Mouse (Mus musculus): ENCODE data around the gene Dnaaf5. TPM values are rescaled to one million over a fixed set of nuclear protein-coding genes. Genes with fewer than 3 reads are reported as not detected.

The Dnaaf5 gene
- polyA plus RNA-seq, 1 experiment from 2014 or later = 7.0 TPM

- H3K9me3 ChIP-seq = no peaks in the 10 kb centered on the region
- 78% methylated on average over 4 of the region's 4 CpGs for WGBS
- H3K27me3 ChIP-seq (replicated peaks) = no peaks in the 10 kb centered on the region
- no peak overlapping the region for H3K9ac ChIP-seq
- no peaks in the 10 kb centered on the region for H3K4me1 ChIP-seq (replicated peaks)
- H3K27ac ChIP-seq = no peak overlapping the region
- H3K4me3 ChIP-seq (replicated peaks) = no peak overlapping the region
- ATAC-seq = no peak
- H3K4me2 ChIP-seq (replicated peaks) = no peak overlapping the region
- H3K36me3 ChIP-seq = peaks cover 15% of the 10 kb centered on the region
These were observed 70.0 kb downstream of the Dnaaf5 start for GRCm38 (mm10) chr5:139220006-139220515.

GRCm38 (mm10) chr5:139220610-139221009 is 70.6 kb downstream of the Dnaaf5 start:
- Histone ChIP-seq H3K27me3 (replicated peaks) (no peaks in the 10 kb centered on the region), H3K9me3 (no peaks in the 10 kb centered on the region), H3K4me2 (replicated peaks) (no peak overlapping the region), H3K9ac (no peak overlapping the region), H3K4me1 (replicated peaks) (no peaks in the 10 kb centered on the region), H3K27ac (no peak overlapping the region), H3K4me3 (replicated peaks) (no peak overlapping the region), H3K36me3 (peaks cover 18% of the 10 kb centered on the region)
- no peak for ATAC-seq
- WGBS = 83% methylated on average over 4 of the region's 4 CpGs

GRCm38 (mm10) chr5:139223331-139223730 is 73.3 kb downstream of the Dnaaf5 start:
- Histone ChIP-seq H3K27ac (no peak overlapping the region), H3K27me3 (replicated peaks) (no peaks in the 10 kb centered on the region), H3K36me3 (peaks cover 37% of the 10 kb centered on the region), H3K4me1 (replicated peaks) (no peaks in the 10 kb centered on the region), H3K4me3 (replicated peaks) (no peak overlapping the region), H3K9me3 (no peaks in the 10 kb centered on the region), H3K9ac (no peak overlapping the region), H3K4me2 (replicated peaks) (no peak overlapping the region)
- no peak for ATAC-seq
- WGBS = 92% methylated on average over 10 of the region's 10 CpGs

- no peak overlapping the region for H3K27ac ChIP-seq
- no peaks in the 10 kb centered on the region for H3K9me3 ChIP-seq
- H3K9ac ChIP-seq = no peak overlapping the region
- ATAC-seq = no peak
- 94% methylated on average over 4 of the region's 4 CpGs for WGBS
- H3K4me2 ChIP-seq (replicated peaks) = no peak overlapping the region
- H3K36me3 ChIP-seq = peaks cover 47% of the 10 kb centered on the region
- H3K4me1 ChIP-seq (replicated peaks) = no peaks in the 10 kb centered on the region
- H3K27me3 ChIP-seq (replicated peaks) = no peaks in the 10 kb centered on the region
- no peak overlapping the region for H3K4me3 ChIP-seq (replicated peaks)
These were observed 77.2 kb downstream of the Dnaaf5 start for GRCm38 (mm10) chr5:139227236-139227635.

GRCm38 (mm10) chr5:139227645-139228044 is 77.6 kb downstream of the Dnaaf5 start:
- no peaks in the 10 kb centered on the region for H3K4me1 ChIP-seq (replicated peaks)
- no peaks in the 10 kb centered on the region for H3K27me3 ChIP-seq (replicated peaks)
- ATAC-seq = no peak
- no peaks in the 10 kb centered on the region for H3K9me3 ChIP-seq
- peaks cover 47% of the 10 kb centered on the region for H3K36me3 ChIP-seq
- no peak overlapping the region for H3K4me3 ChIP-seq (replicated peaks)
- 97% methylated on average over 2 of the region's 2 CpGs for WGBS
- H3K9ac ChIP-seq = no peak overlapping the region
- no peak overlapping the region for H3K4me2 ChIP-seq (replicated peaks)
- no peak overlapping the region for H3K27ac ChIP-seq

- no peak overlapping the region for H3K9ac ChIP-seq
- no peaks in the 10 kb centered on the region for H3K9me3 ChIP-seq
- 95% methylated on average over 3 of the region's 3 CpGs for WGBS
- H3K36me3 ChIP-seq = peaks cover 50% of the 10 kb centered on the region
- H3K4me2 ChIP-seq (replicated peaks) = no peak overlapping the region
- H3K27me3 ChIP-seq (replicated peaks) = no peaks in the 10 kb centered on the region
- H3K4me1 ChIP-seq (replicated peaks) = no peaks in the 10 kb centered on the region
- H3K27ac ChIP-seq = no peak overlapping the region
- no peak for ATAC-seq
- no peak overlapping the region for H3K4me3 ChIP-seq (replicated peaks)
These were observed 78.3 kb downstream of the Dnaaf5 start for GRCm38 (mm10) chr5:139228318-139228717.

GRCm38 (mm10) chr5:139229716-139230115 is 79.7 kb downstream of the Dnaaf5 start:
- no peaks in the 10 kb centered on the region for H3K4me1 ChIP-seq (replicated peaks)
- no peak for ATAC-seq
- WGBS = 93% methylated on average over 3 of the region's 3 CpGs
- peaks cover 59% of the 10 kb centered on the region for H3K36me3 ChIP-seq
- no peak overlapping the region for H3K4me3 ChIP-seq (replicated peaks)
- H3K9ac ChIP-seq = no peak overlapping the region
- no peaks in the 10 kb centered on the region for H3K9me3 ChIP-seq
- no peak overlapping the region for H3K27ac ChIP-seq
- no peaks in the 10 kb centered on the region for H3K27me3 ChIP-seq (replicated peaks)
- H3K4me2 ChIP-seq (replicated peaks) = no peak overlapping the region

- ATAC-seq = no peak
- 92% methylated on average over 3 of the region's 3 CpGs for WGBS
- H3K4me3 ChIP-seq (replicated peaks) = no peak overlapping the region
- no peak overlapping the region for H3K27ac ChIP-seq
- no peaks in the 10 kb centered on the region for H3K9me3 ChIP-seq
- H3K9ac ChIP-seq = no peak overlapping the region
- H3K27me3 ChIP-seq (replicated peaks) = no peaks in the 10 kb centered on the region
- no peak overlapping the region for H3K4me2 ChIP-seq (replicated peaks)
- peaks cover 54% of the 10 kb centered on the region for H3K36me3 ChIP-seq
- no peaks in the 10 kb centered on the region for H3K4me1 ChIP-seq (replicated peaks)
These were observed 82.1 kb downstream of the Dnaaf5 start for GRCm38 (mm10) chr5:139232083-139232482.

GRCm38 (mm10) chr5:139234423-139234822 is 84.4 kb downstream of the Dnaaf5 start:
- Histone ChIP-seq H3K4me2 (replicated peaks) (no peak overlapping the region), H3K4me1 (replicated peaks) (no peaks in the 10 kb centered on the region), H3K27ac (no peak overlapping the region), H3K9me3 (no peaks in the 10 kb centered on the region), H3K27me3 (replicated peaks) (no peaks in the 10 kb centered on the region), H3K9ac (no peak overlapping the region), H3K4me3 (replicated peaks) (no peak overlapping the region), H3K36me3 (peaks cover 41% of the 10 kb centered on the region)
- no peak for ATAC-seq
- 89% methylated on average over 4 of the region's 4 CpGs for WGBS

Other genes with a start within 250 kb of the Dnaaf5 start
- gene Pdgfa, start 152.9 kb upstream of the Dnaaf5 start, polyA plus RNA-seq (2015; fragmentation: Nextera tagmentation; extraction: Ambion mirVana) = 48.5 and 48.8 TPM in 2 replicates
- 25.3 and 26.1 TPM in 2 replicates for gene Prkar1b, start 222 bp upstream of the Dnaaf5 start, polyA plus RNA-seq (2015; fragmentation: Nextera tagmentation; extraction: Ambion mirVana)
- 39.8 and 41.2 TPM in 2 replicates for gene Sun1, start 50.4 kb downstream of the Dnaaf5 start, polyA plus RNA-seq (2015; fragmentation: Nextera tagmentation; extraction: Ambion mirVana)
- 147 and 148 TPM in 2 replicates for gene Get4, start 102.1 kb downstream of the Dnaaf5 start, polyA plus RNA-seq (2015; fragmentation: Nextera tagmentation; extraction: Ambion mirVana)
- gene Adap1, start 175.4 kb downstream of the Dnaaf5 start, polyA plus RNA-seq (2015; fragmentation: Nextera tagmentation; extraction: Ambion mirVana) = 20.1 and 20.5 TPM in 2 replicates
- gene Cox19, start 201.2 kb downstream of the Dnaaf5 start, polyA plus RNA-seq (2015; fragmentation: Nextera tagmentation; extraction: Ambion mirVana) = 162 and 168 TPM in 2 replicates
- gene Cyp2w1, start 202.4 kb downstream of the Dnaaf5 start, polyA plus RNA-seq (2015; fragmentation: Nextera tagmentation; extraction: Ambion mirVana) = 23.5 and 25.8 TPM in 2 replicates
- gene Gpr146, start 227.5 kb downstream of the Dnaaf5 start, polyA plus RNA-seq (2015; fragmentation: Nextera tagmentation; extraction: Ambion mirVana) = 2.2 and 2.7 TPM in 2 replicates